In the genomic region with DNA sequence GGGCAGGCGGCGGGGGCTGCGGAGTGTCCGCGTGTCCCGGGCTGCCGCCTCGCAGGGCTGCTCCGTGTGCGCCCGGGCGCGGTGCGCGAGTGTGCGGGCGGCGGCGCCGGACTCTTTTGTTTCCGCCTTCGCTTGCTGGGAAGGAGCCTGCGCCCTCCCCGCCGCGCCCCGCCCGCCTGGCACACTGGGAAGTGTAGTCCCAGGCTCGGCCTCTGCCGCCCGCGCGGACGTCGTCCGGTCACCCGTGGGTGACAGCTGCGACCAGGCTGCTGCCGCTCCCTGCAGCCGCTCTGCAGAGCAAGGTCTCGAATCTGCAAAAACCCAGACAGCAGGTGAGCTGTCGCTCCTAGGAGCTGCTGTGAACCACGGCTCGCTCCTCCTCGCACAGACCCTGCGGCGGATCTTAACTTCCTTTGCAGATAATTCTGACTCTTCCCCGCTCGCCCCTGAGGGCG, we compare ENCODE assay signal across 7 mouse cellular contexts. TPM values are rescaled to one million over a fixed set of nuclear protein-coding genes. Genes with fewer than 3 reads are reported as not detected.
DNase-seq lines count a peak whose midpoint lies in the region; ATAC-seq and TF ChIP-seq lines count a peak whose summit lies in the region.

A gene (minus strand): TSS at position 137 of the 455 bp plus-strand sequence.

- ATAC-seq in granulocyte monocyte progenitor cell, adult 5-6 weeks (replicated peaks; ENCODE audit: poor library complexity, severe bottlenecking), result peak; percentile 93
- peak; percentile 95 for ATAC-seq in limb, embryonic 11.5 days (ENCODE audit: insufficient number of reproducible peaks, low FRiP score, low TSS enrichment, low read depth)
- peak; percentile 97 for ATAC-seq in midbrain, embryonic 13.5 days

- peak within 1 kb of the TSS; percentile 64 for H3K4me2 ChIP-seq in limb, embryonic 11.5 days (ENCODE audit: low read depth, severe bottlenecking)
- peak within 1 kb of the TSS; percentile 58 for H3K4me2 ChIP-seq in midbrain, embryonic 13.5 days (replicated peaks)

- H3K4me1 ChIP-seq in limb, embryonic 11.5 days (ENCODE audit: control insufficient read depth, insufficient read depth, low read length), result no peaks in the 10 kb centered on the region
- peaks cover 37% of the 10 kb centered on the region for H3K4me1 ChIP-seq in midbrain, embryonic 13.5 days (replicated peaks)
- peaks cover 3% of the 10 kb centered on the region for H3K4me1 ChIP-seq in small intestine, adult 2 months (ENCODE audit: control insufficient read depth, insufficient read depth, insufficient read length, low read length)

- peak; percentile 78; the same call in 1 of the 2 replicates for TF ChIP-seq POLR2A in small intestine, adult 2 months (IDR thresholded peaks at IDR 0.05; ENCODE audit: low read depth, low read length)

- H3K4me3 ChIP-seq in limb, embryonic 11.5 days (ENCODE audit: low read depth, low read length), result peak within 1 kb of the TSS; percentile 92
- peak within 1 kb of the TSS; percentile 97 for H3K4me3 ChIP-seq in midbrain, embryonic 13.5 days (replicated peaks)
- peak within 1 kb of the TSS; percentile 95 for H3K4me3 ChIP-seq in small intestine, adult 2 months (ENCODE audit: low read depth, low read length)

- H3K36me3 ChIP-seq in limb, embryonic 11.5 days (ENCODE audit: control insufficient read depth, insufficient read depth, low read length), result no peaks in the 10 kb centered on the region
- 0 out of 2 replicates have a peak, but pooled peaks cover 4% of the 10 kb centered on the region for H3K36me3 ChIP-seq in midbrain, embryonic 13.5 days
- peaks cover 2% of the 10 kb centered on the region; the same call in 1 of the 2 replicates for H3K36me3 ChIP-seq in small intestine, adult 2 months (ENCODE audit: control insufficient read depth, insufficient read depth, low read length)

- peak; percentile 76 for DNase-seq in adrenal gland, adult 8-10 months
- peak; percentile 68 for DNase-seq in embryo, embryonic 11.5 days (ENCODE audit: low read depth, low spot score)
- peak; percentile 77 for DNase-seq in kidney, adult 11 months
- DNase-seq in limb, embryonic 11.5 days (ENCODE audit: low spot score), result peak; percentile 88

- no peak for TF ChIP-seq CTCF in small intestine, adult 2 months (IDR thresholded peaks at IDR 0.05; ENCODE audit: extremely low read depth, insufficient read length, insufficient replicate concordance, low read depth, low read length)

- no peaks in the 10 kb centered on the region for H3K9me3 ChIP-seq in limb, embryonic 11.5 days (ENCODE audit: control insufficient read depth, low read length)
- H3K9me3 ChIP-seq in midbrain, embryonic 13.5 days, result no peaks in the 10 kb centered on the region

- peak within 1 kb of the TSS; percentile 52; the same call in 1 of the 2 replicates for H3K27ac ChIP-seq in limb, embryonic 11.5 days (replicated peaks; ENCODE audit: low read depth, low read length)
- H3K27ac ChIP-seq in midbrain, embryonic 13.5 days, result peak within 1 kb of the TSS; percentile 93
- H3K27ac ChIP-seq in small intestine, adult 2 months (ENCODE audit: insufficient read depth, low read depth, low read length), result no peak within 1 kb of the TSS

- peak within 1 kb of the TSS; percentile 98 for H3K9ac ChIP-seq in limb, embryonic 11.5 days (ENCODE audit: low read length)
- H3K9ac ChIP-seq in midbrain, embryonic 13.5 days (replicated peaks), result peak within 1 kb of the TSS; percentile 97

- under 1% methylated on average over 50 of the region's 50 CpGs for WGBS in limb, embryonic 11.5 days
- 0% methylated on average over 46 of the region's 50 CpGs for WGBS in midbrain, embryonic 13.5 days
- under 1% methylated on average over 50 of the region's 50 CpGs for WGBS in small intestine, adult 2 months

- H3K27me3 ChIP-seq in limb, embryonic 11.5 days (ENCODE audit: control insufficient read depth, insufficient read depth, low read length), result no peaks in the 10 kb centered on the region
- 0 out of 2 replicates have a peak, but pooled peaks cover 3% of the 10 kb centered on the region for H3K27me3 ChIP-seq in midbrain, embryonic 13.5 days
- no peaks in the 10 kb centered on the region for H3K27me3 ChIP-seq in small intestine, adult 2 months (ENCODE audit: control insufficient read depth, insufficient read depth, low read length)

RNA-seq across cellular contexts. Expression of the gene that starts here (rescaled TPM):
- total RNA-seq in adrenal gland, adult 8-10 months (2022), result 10 to 100 TPM; 17.1 to 23.0 (median 21.3) TPM
- total RNA-seq in granulocyte monocyte progenitor cell, adult 5-6 weeks (2014; fragmentation: Nextera tagmentation), result 40.5 and 61.7 TPM in 2 replicates
- total RNA-seq in granulocyte monocyte progenitor cell, adult 5-6 weeks (2017), result 11.2 and 15.2 TPM in 2 replicates
- polyA plus RNA-seq in limb, embryonic 11.5 days (2014; fragmentation: Nextera tagmentation; extraction: Ambion mirVana), result 122 and 125 TPM in 2 replicates
- 173 and 176 TPM in 2 replicates for polyA plus RNA-seq in midbrain, embryonic 13.5 days (2015; fragmentation: Nextera tagmentation; extraction: Ambion mirVana)
- 10.2 and 18.4 TPM in 2 replicates for polyA plus RNA-seq in small intestine, adult 2 months (2012; rRNA removed)
